Mouse (Mus musculus): ENCODE results near the gene Mrps7. TPM values are rescaled to one million over a fixed set of nuclear protein-coding genes. Genes with fewer than 3 reads are reported as not detected.

Mrps7 gene
- total and polyA plus RNA-seq, 3 experiments: 34.3 to 61.1 (median 52.8) TPM

DNA sequence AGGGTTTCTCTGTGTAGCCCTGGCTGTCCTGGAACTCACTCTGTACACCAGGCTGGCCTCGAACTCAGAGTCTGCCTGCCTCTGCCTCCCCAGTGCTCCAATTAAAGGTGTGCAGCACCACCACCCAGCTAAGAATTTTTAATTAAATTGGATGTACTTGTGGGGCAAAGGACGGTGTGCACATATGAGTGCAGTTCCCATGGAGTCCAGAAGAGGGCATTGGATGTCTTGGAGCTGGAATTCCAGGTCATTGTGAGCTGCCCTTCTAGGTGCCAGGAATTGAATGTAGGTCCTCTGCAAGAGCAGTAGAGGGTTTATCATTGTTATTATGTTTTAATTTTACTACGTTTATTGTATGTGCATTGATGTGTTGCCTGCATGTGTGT is 27.8 kb downstream of the Mrps7 start:
- DNase-seq (ENCODE audit: low spot score): no peak
- H3K4me1 ChIP-seq (ENCODE audit: insufficient read depth, low read depth, low read length): peaks cover 65% of the 10 kb centered on the region

DNA sequence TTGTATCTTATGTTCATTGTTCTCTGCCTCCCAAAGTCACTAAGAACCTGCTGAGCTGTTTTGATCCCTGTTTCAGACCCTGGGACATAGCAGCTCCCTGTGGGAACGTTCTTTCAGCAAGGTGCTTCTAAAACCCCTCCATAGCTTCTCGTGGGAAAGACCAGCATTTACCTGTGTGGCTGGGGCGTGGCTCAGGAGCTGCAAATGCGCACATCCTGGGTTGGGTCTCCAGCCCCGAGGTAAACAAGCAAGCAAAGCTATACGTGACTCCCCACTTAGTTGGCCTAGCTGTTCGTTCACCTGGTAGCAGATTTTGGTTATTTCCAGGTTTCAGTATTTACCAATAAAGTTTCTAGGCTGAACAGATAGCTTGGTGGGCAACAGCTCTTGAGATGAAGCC is 28.5 kb downstream of the Mrps7 start:
- no peak for ATAC-seq (ENCODE audit: extremely low read depth, insufficient number of reproducible peaks, low FRiP score, poor library complexity, severe bottlenecking)
- peaks cover 59% of the 10 kb centered on the region for H3K4me1 ChIP-seq (ENCODE audit: insufficient read depth, low read depth, low read length)
- no peak overlapping the region for H3K4me3 ChIP-seq (ENCODE audit: low read depth, low read length)
- no peaks in the 10 kb centered on the region for H3K9me3 ChIP-seq (replicated peaks)
- no peaks in the 10 kb centered on the region for H3K36me3 ChIP-seq (replicated peaks)
- TF ChIP-seq CTCF (IDR thresholded peaks at IDR 0.05; ENCODE audit: low read depth, low read length): no peak
- TF ChIP-seq TAL1 (conservative IDR thresholded peaks at IDR 0.05; ENCODE audit: low read depth, low read length): no peak
- TF ChIP-seq GATA1 (IDR thresholded peaks at IDR 0.05; ENCODE audit: borderline replicate concordance, low read length): no peak
- TF ChIP-seq GATA2 (IDR thresholded peaks at IDR 0.05; ENCODE audit: borderline replicate concordance, low read depth, low read length): no peak
- no peak for TF ChIP-seq POLR2AphosphoS5 (IDR thresholded peaks at IDR 0.05; ENCODE audit: insufficient replicate concordance, low read depth, low read length)
- H3K27me3 ChIP-seq (ENCODE audit: insufficient read depth, low read length): no peaks in the 10 kb centered on the region
- DNase-seq (ENCODE audit: low spot score): no peak

More for the DNA sequence above, 27.8 kb downstream of the Mrps7 start:
- peak; percentile 59 for TF ChIP-seq CTCF (IDR thresholded peaks at IDR 0.05; ENCODE audit: low read depth, low read length)
- no peak for TF ChIP-seq TAL1 (conservative IDR thresholded peaks at IDR 0.05; ENCODE audit: low read depth, low read length)
- Histone ChIP-seq H3K27me3 (ENCODE audit: insufficient read depth, low read length) (no peaks in the 10 kb centered on the region), H3K9me3 (replicated peaks) (no peaks in the 10 kb centered on the region), H3K36me3 (replicated peaks) (no peaks in the 10 kb centered on the region), H3K4me3 (ENCODE audit: low read depth, low read length) (peak overlapping the region; percentile 63; the same call in 1 of the 2 replicates)
- ATAC-seq (ENCODE audit: extremely low read depth, insufficient number of reproducible peaks, low FRiP score, poor library complexity, severe bottlenecking): no peak

DNA sequence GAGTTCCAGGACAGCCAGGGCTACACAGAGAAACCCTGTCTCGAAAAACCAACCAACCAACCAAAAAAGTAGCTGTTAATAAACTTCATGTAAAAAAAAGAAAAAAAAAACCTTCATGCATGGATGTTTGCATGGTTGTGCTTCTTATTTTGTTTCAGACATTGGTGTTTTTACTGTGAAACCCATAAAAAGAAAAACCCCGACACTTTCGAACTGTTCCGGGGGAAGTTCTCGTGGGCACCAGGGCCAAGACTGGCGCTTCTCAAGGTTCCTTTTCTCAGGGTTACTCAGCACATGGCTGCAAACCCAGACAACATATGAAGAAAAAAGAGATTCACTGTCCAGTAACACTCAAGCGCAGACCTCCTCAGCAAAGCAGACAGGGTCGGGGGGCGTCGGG is 29.1 kb downstream of the Mrps7 start:
- Histone ChIP-seq H3K9me3 (replicated peaks) (no peaks in the 10 kb centered on the region), H3K27me3 (ENCODE audit: insufficient read depth, low read length) (no peaks in the 10 kb centered on the region), H3K4me3 (ENCODE audit: low read depth, low read length) (no peak overlapping the region), H3K4me1 (ENCODE audit: insufficient read depth, low read depth, low read length) (peaks cover 56% of the 10 kb centered on the region), H3K36me3 (replicated peaks) (no peaks in the 10 kb centered on the region)
- ATAC-seq (ENCODE audit: extremely low read depth, insufficient number of reproducible peaks, low FRiP score, poor library complexity, severe bottlenecking) (no peak), DNase-seq (ENCODE audit: low spot score) (no peak)
- no peak for TF ChIP-seq POLR2AphosphoS5 (IDR thresholded peaks at IDR 0.05; ENCODE audit: insufficient replicate concordance, low read depth, low read length)
- TF ChIP-seq GATA1 (IDR thresholded peaks at IDR 0.05; ENCODE audit: borderline replicate concordance, low read length): no peak
- TF ChIP-seq CTCF (IDR thresholded peaks at IDR 0.05; ENCODE audit: low read depth, low read length): no peak
- no peak for TF ChIP-seq GATA2 (IDR thresholded peaks at IDR 0.05; ENCODE audit: borderline replicate concordance, low read depth, low read length)
- TF ChIP-seq TAL1 (conservative IDR thresholded peaks at IDR 0.05; ENCODE audit: low read depth, low read length): no peak

DNA sequence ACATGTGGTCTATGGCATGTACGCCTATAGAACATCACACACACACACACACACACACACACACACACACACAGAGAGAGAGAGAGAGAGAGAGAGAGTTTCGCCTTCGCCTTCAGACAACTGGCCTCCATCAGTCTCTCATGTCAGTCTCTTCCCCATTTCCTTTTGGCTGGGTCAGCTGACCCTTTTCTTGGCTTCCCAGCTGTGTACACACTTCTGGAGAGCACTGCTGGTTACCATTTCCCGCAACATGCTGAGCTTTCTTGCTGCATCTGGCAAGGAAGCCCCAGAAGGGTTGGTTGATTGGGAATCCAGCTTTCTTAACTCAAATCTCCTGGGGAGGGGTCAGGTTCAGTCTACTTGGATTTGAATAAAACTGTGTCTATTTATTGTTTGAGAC is 30.4 kb downstream of the Mrps7 start:
- TF ChIP-seq GATA1 (IDR thresholded peaks at IDR 0.05; ENCODE audit: borderline replicate concordance, low read length): no peak
- no peak for TF ChIP-seq CTCF (IDR thresholded peaks at IDR 0.05; ENCODE audit: low read depth, low read length)
- TF ChIP-seq TAL1 (conservative IDR thresholded peaks at IDR 0.05; ENCODE audit: low read depth, low read length): no peak
- no peak for TF ChIP-seq GATA2 (IDR thresholded peaks at IDR 0.05; ENCODE audit: borderline replicate concordance, low read depth, low read length)
- no peak for TF ChIP-seq POLR2AphosphoS5 (IDR thresholded peaks at IDR 0.05; ENCODE audit: insufficient replicate concordance, low read depth, low read length)
- Histone ChIP-seq H3K9me3 (replicated peaks) (no peaks in the 10 kb centered on the region), H3K27me3 (ENCODE audit: insufficient read depth, low read length) (no peaks in the 10 kb centered on the region), H3K4me1 (ENCODE audit: insufficient read depth, low read depth, low read length) (peaks cover 59% of the 10 kb centered on the region), H3K36me3 (replicated peaks) (no peaks in the 10 kb centered on the region), H3K4me3 (ENCODE audit: low read depth, low read length) (no peak overlapping the region)
- DNase-seq (ENCODE audit: low spot score) (no peak), ATAC-seq (ENCODE audit: extremely low read depth, insufficient number of reproducible peaks, low FRiP score, poor library complexity, severe bottlenecking) (no peak)

DNA sequence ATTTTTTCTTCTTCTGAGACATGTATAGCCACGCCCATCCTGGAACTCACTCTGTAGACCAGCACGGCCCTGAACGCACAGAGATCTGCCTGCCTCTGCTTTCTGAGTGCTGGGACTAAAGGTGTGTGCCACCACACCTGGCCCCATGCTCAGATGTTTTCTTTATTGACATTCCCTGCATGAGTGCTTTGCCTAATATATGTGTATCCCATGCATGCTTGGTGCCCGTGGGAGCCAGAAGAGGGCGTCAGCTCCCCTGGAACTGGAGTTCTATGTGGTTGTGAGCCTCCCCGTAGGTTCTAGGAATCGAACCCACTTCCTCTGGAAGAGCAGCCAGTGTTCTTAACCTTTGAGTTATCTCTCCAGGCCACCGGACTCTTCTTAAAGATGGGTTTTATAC is 31.3 kb downstream of the Mrps7 start:
- Histone ChIP-seq H3K4me1 (ENCODE audit: insufficient read depth, low read depth, low read length) (peaks cover 63% of the 10 kb centered on the region), H3K27me3 (ENCODE audit: insufficient read depth, low read length) (no peaks in the 10 kb centered on the region), H3K4me3 (ENCODE audit: low read depth, low read length) (no peak overlapping the region), H3K9me3 (replicated peaks) (no peaks in the 10 kb centered on the region), H3K36me3 (replicated peaks) (peaks cover 3% of the 10 kb centered on the region)
- ATAC-seq (ENCODE audit: extremely low read depth, insufficient number of reproducible peaks, low FRiP score, poor library complexity, severe bottlenecking): no peak
- DNase-seq (ENCODE audit: low spot score): no peak
- TF ChIP-seq GATA2 (IDR thresholded peaks at IDR 0.05; ENCODE audit: borderline replicate concordance, low read depth, low read length) (no peak), CTCF (IDR thresholded peaks at IDR 0.05; ENCODE audit: low read depth, low read length) (no peak), POLR2AphosphoS5 (IDR thresholded peaks at IDR 0.05; ENCODE audit: insufficient replicate concordance, low read depth, low read length) (no peak), TAL1 (conservative IDR thresholded peaks at IDR 0.05; ENCODE audit: low read depth, low read length) (no peak), GATA1 (IDR thresholded peaks at IDR 0.05; ENCODE audit: borderline replicate concordance, low read length) (no peak)

DNA sequence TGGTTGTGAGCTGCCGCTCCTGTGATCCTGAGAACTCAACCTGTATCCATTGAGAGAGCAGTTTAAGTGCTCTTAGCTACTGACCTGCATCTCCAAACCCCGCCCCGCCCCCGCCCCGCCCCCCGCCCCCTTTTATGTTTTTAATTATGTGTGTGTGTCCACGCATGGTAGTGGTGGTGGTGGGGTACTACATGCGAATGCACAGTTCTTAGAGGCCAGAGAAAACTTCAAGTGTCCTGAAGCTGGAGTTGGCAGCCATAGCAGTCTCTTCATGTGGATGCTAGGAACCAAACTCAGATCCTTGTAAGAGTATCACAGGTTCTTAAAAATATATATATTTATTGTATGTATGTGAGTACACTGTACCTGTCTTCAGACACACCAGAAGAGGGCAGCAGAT is 31.8 kb downstream of the Mrps7 start:
- Histone ChIP-seq H3K4me1 (ENCODE audit: insufficient read depth, low read depth, low read length) (peaks cover 63% of the 10 kb centered on the region), H3K4me3 (ENCODE audit: low read depth, low read length) (no peak overlapping the region), H3K9me3 (replicated peaks) (no peaks in the 10 kb centered on the region), H3K36me3 (replicated peaks) (peaks cover 7% of the 10 kb centered on the region), H3K27me3 (ENCODE audit: insufficient read depth, low read length) (no peaks in the 10 kb centered on the region)
- DNase-seq (ENCODE audit: low spot score) (no peak), ATAC-seq (ENCODE audit: extremely low read depth, insufficient number of reproducible peaks, low FRiP score, poor library complexity, severe bottlenecking) (no peak)
- TF ChIP-seq GATA1 (IDR thresholded peaks at IDR 0.05; ENCODE audit: borderline replicate concordance, low read length) (no peak), GATA2 (IDR thresholded peaks at IDR 0.05; ENCODE audit: borderline replicate concordance, low read depth, low read length) (no peak), CTCF (IDR thresholded peaks at IDR 0.05; ENCODE audit: low read depth, low read length) (no peak), TAL1 (conservative IDR thresholded peaks at IDR 0.05; ENCODE audit: low read depth, low read length) (no peak), POLR2AphosphoS5 (IDR thresholded peaks at IDR 0.05; ENCODE audit: insufficient replicate concordance, low read depth, low read length) (no peak)

DNA sequence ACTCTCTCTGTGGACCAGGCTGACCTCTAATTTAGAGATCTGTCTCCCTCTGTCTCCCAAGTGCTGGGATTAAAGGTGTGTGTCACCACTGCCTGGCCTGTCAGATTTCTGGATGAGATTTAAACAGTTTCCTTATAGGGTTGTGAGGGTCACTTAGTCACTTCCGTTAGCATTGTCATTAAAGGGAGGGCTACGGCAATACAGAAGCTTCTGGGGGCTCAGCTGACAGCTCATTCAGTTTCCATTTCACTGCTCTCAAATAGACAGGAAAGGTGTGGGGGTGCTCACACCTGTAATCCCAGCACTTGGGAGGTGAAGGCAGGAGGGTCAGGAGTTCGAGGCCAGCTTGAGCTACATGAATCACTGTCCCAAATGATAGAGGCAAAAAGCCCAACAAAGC is 33.2 kb downstream of the Mrps7 start:
- Histone ChIP-seq H3K36me3 (replicated peaks) (peaks cover 15% of the 10 kb centered on the region), H3K4me3 (ENCODE audit: low read depth, low read length) (no peak overlapping the region), H3K9me3 (replicated peaks) (no peaks in the 10 kb centered on the region), H3K4me1 (ENCODE audit: insufficient read depth, low read depth, low read length) (peaks cover 64% of the 10 kb centered on the region), H3K27me3 (ENCODE audit: insufficient read depth, low read length) (no peaks in the 10 kb centered on the region)
- TF ChIP-seq GATA2 (IDR thresholded peaks at IDR 0.05; ENCODE audit: borderline replicate concordance, low read depth, low read length) (no peak), TAL1 (conservative IDR thresholded peaks at IDR 0.05; ENCODE audit: low read depth, low read length) (no peak), CTCF (IDR thresholded peaks at IDR 0.05; ENCODE audit: low read depth, low read length) (no peak), POLR2AphosphoS5 (IDR thresholded peaks at IDR 0.05; ENCODE audit: insufficient replicate concordance, low read depth, low read length) (no peak), GATA1 (IDR thresholded peaks at IDR 0.05; ENCODE audit: borderline replicate concordance, low read length) (no peak)
- DNase-seq (ENCODE audit: low spot score): no peak
- ATAC-seq (ENCODE audit: extremely low read depth, insufficient number of reproducible peaks, low FRiP score, poor library complexity, severe bottlenecking): no peak

Measured in G1E (cell line).